Mouse (Mus musculus) bone marrow, adult 2 months (tissue): Measurements from ENCODE around the gene Flt1.

Experiments used
- CTCF ChIP-seq: fragments of 200-500 bp; IDR thresholded peaks from 2 replicates; pipeline ENCODE4 v1.5.1; 2011; ENCODE audit warnings: low read length, control low read depth; ENCODE audit not compliant: control insufficient read depth, insufficient read depth
- POLR2A ChIP-seq: fragments of 200-500 bp; IDR thresholded peaks from 2 replicates; pipeline ENCODE4 v1.6.1; 2011; ENCODE audit warnings: low read depth, mild to moderate bottlenecking, control low read depth, low read length, borderline replicate concordance; ENCODE audit not compliant: control insufficient read depth

DNA sequence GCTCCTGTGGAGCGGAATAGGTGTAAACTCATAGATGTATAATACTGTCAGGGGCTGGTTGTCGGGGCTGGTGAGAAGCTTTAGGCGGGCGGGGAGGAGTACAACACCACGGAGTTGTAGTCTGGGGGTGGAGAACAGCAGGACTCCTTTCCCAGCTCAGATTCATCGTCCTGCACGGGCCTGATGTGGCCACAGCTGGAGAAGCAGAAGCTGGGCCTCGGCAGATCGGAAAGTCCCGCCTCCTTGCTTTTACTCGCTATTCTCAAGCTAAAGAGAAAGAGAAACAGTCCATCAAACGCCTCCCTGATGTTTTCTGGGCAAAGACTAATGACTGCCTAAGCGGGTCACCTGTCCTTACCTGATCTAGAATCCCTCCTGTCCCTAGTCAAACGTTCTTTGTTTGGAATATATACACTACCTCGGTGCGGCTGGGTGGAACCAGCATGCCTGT lies 161.6 kb downstream of the Flt1 start:
- TF ChIP-seq CTCF (no peak), POLR2A (no peak)
